Mouse (Mus musculus): ENCODE measurements around the gene Adam23. TPM values are rescaled to one million over a fixed set of nuclear protein-coding genes. Genes with fewer than 3 reads are reported as not detected.

Gene Adam23
- polyA plus RNA-seq, 1 experiment from 2014 or later: 12.6 TPM

GRCm38 (mm10) chr1:63486646-63487045, 41.0 kb downstream of the Adam23 start:
- Histone ChIP-seq H3K27me3 (replicated peaks) (no peaks in the 10 kb centered on the region), H3K9ac (no peak overlapping the region), H3K27ac (no peak overlapping the region), H3K4me2 (replicated peaks) (no peak overlapping the region), H3K36me3 (no peaks in the 10 kb centered on the region), H3K4me1 (no peaks in the 10 kb centered on the region), H3K4me3 (no peak overlapping the region), H3K9me3 (no peaks in the 10 kb centered on the region)
- ATAC-seq (ENCODE audit: low FRiP score, low read depth): no peak
- WGBS: 91% methylated on average over 2 of the region's 2 CpGs

GRCm38 (mm10) chr1:63491001-63491400, 45.3 kb downstream of the Adam23 start:
- H3K27ac ChIP-seq: no peak overlapping the region
- no peaks in the 10 kb centered on the region for H3K9me3 ChIP-seq
- WGBS: 55% methylated on average over 1 of the region's 1 CpGs
- H3K36me3 ChIP-seq: no peaks in the 10 kb centered on the region
- ATAC-seq (ENCODE audit: low FRiP score, low read depth): no peak
- no peaks in the 10 kb centered on the region for H3K4me1 ChIP-seq
- H3K9ac ChIP-seq: no peak overlapping the region
- H3K4me2 ChIP-seq (replicated peaks): no peak overlapping the region
- H3K4me3 ChIP-seq: no peak overlapping the region
- no peaks in the 10 kb centered on the region for H3K27me3 ChIP-seq (replicated peaks)

- WGBS: 77% methylated on average over 5 of the region's 5 CpGs
Measured at GRCm38 (mm10) chr1:63493325-63493724, 47.6 kb downstream of the Adam23 start.

GRCm38 (mm10) chr1:63507386-63507785, 61.7 kb downstream of the Adam23 start:
- no peaks in the 10 kb centered on the region for H3K4me1 ChIP-seq
- no peaks in the 10 kb centered on the region for H3K9me3 ChIP-seq
- H3K27ac ChIP-seq: no peak overlapping the region
- no peak overlapping the region for H3K9ac ChIP-seq
- no peaks in the 10 kb centered on the region for H3K27me3 ChIP-seq (replicated peaks)
- H3K4me2 ChIP-seq (replicated peaks): no peak overlapping the region
- no peaks in the 10 kb centered on the region for H3K36me3 ChIP-seq
- WGBS: 79% methylated on average over 4 of the region's 4 CpGs
- no peak overlapping the region for H3K4me3 ChIP-seq
- no peak for ATAC-seq (ENCODE audit: low FRiP score, low read depth)

More at GRCm38 (mm10) chr1:63493325-63493724, 47.6 kb downstream of the Adam23 start:
- Histone ChIP-seq H3K4me3 (no peak overlapping the region), H3K9me3 (no peaks in the 10 kb centered on the region), H3K4me1 (no peaks in the 10 kb centered on the region), H3K27ac (no peak overlapping the region), H3K27me3 (replicated peaks) (no peaks in the 10 kb centered on the region), H3K4me2 (replicated peaks) (no peak overlapping the region), H3K9ac (no peak overlapping the region), H3K36me3 (no peaks in the 10 kb centered on the region)
- ATAC-seq (ENCODE audit: low FRiP score, low read depth): no peak

- no peak overlapping the region for H3K4me3 ChIP-seq
- no peaks in the 10 kb centered on the region for H3K9me3 ChIP-seq
- no peaks in the 10 kb centered on the region for H3K36me3 ChIP-seq
- no peak for ATAC-seq (ENCODE audit: low FRiP score, low read depth)
- H3K9ac ChIP-seq: no peak overlapping the region
- WGBS: 50% methylated on average over 4 of the region's 4 CpGs
- no peaks in the 10 kb centered on the region for H3K27me3 ChIP-seq (replicated peaks)
- no peak overlapping the region for H3K27ac ChIP-seq
- no peaks in the 10 kb centered on the region for H3K4me1 ChIP-seq
- no peak overlapping the region for H3K4me2 ChIP-seq (replicated peaks)
Measured at GRCm38 (mm10) chr1:63508801-63509200, 63.1 kb downstream of the Adam23 start.

GRCm38 (mm10) chr1:63511416-63511815, 65.7 kb downstream of the Adam23 start:
- Histone ChIP-seq H3K27me3 (replicated peaks) (no peaks in the 10 kb centered on the region), H3K4me3 (no peak overlapping the region), H3K9ac (no peak overlapping the region), H3K4me1 (no peaks in the 10 kb centered on the region), H3K36me3 (no peaks in the 10 kb centered on the region), H3K4me2 (replicated peaks) (no peak overlapping the region), H3K9me3 (no peaks in the 10 kb centered on the region), H3K27ac (no peak overlapping the region)
- WGBS: 69% methylated on average over 3 of the region's 3 CpGs
- no peak for ATAC-seq (ENCODE audit: low FRiP score, low read depth)

GRCm38 (mm10) chr1:63517800-63518199, 72.1 kb downstream of the Adam23 start:
- no peak for ATAC-seq (ENCODE audit: low FRiP score, low read depth)
- H3K36me3 ChIP-seq: no peaks in the 10 kb centered on the region
- no peak overlapping the region for H3K27ac ChIP-seq
- H3K4me1 ChIP-seq: no peaks in the 10 kb centered on the region
- WGBS: 89% methylated on average over 11 of the region's 11 CpGs
- no peaks in the 10 kb centered on the region for H3K9me3 ChIP-seq
- no peak overlapping the region for H3K4me2 ChIP-seq (replicated peaks)
- no peak overlapping the region for H3K9ac ChIP-seq
- H3K4me3 ChIP-seq: no peak overlapping the region
- no peaks in the 10 kb centered on the region for H3K27me3 ChIP-seq (replicated peaks)

GRCm38 (mm10) chr1:63518814-63519213, 73.1 kb downstream of the Adam23 start:
- Histone ChIP-seq H3K4me3 (no peak overlapping the region), H3K4me2 (replicated peaks) (no peak overlapping the region), H3K4me1 (no peaks in the 10 kb centered on the region), H3K36me3 (no peaks in the 10 kb centered on the region), H3K9ac (no peak overlapping the region), H3K27ac (no peak overlapping the region), H3K9me3 (no peaks in the 10 kb centered on the region), H3K27me3 (replicated peaks) (no peaks in the 10 kb centered on the region)
- no peak for ATAC-seq (ENCODE audit: low FRiP score, low read depth)
- 84% methylated on average over 5 of the region's 5 CpGs for WGBS

- H3K9me3 ChIP-seq: no peaks in the 10 kb centered on the region
- no peaks in the 10 kb centered on the region for H3K27me3 ChIP-seq (replicated peaks)
- H3K9ac ChIP-seq: no peak overlapping the region
- H3K4me1 ChIP-seq: peaks cover 5% of the 10 kb centered on the region; the same call in 1 of the 2 replicates
- 92% methylated on average over 9 of the region's 9 CpGs for WGBS
- no peak overlapping the region for H3K4me3 ChIP-seq
- ATAC-seq (ENCODE audit: low FRiP score, low read depth): no peak
- H3K27ac ChIP-seq: no peak overlapping the region
- no peaks in the 10 kb centered on the region for H3K36me3 ChIP-seq
- no peak overlapping the region for H3K4me2 ChIP-seq (replicated peaks)
Measured at GRCm38 (mm10) chr1:63529901-63530300, 84.2 kb downstream of the Adam23 start.

- Histone ChIP-seq H3K27me3 (replicated peaks) (no peaks in the 10 kb centered on the region), H3K4me3 (no peak overlapping the region), H3K27ac (no peak overlapping the region), H3K9ac (no peak overlapping the region), H3K36me3 (no peaks in the 10 kb centered on the region), H3K9me3 (no peaks in the 10 kb centered on the region), H3K4me1 (peaks cover 5% of the 10 kb centered on the region; the same call in 1 of the 2 replicates), H3K4me2 (replicated peaks) (no peak overlapping the region)
- no peak for ATAC-seq (ENCODE audit: low FRiP score, low read depth)
- 54% methylated on average over 6 of the region's 6 CpGs for WGBS
Measured at GRCm38 (mm10) chr1:63534271-63534827, 88.7 kb downstream of the Adam23 start.

- 59% methylated on average over 14 of the region's 14 CpGs for WGBS
- no peak for ATAC-seq (ENCODE audit: low FRiP score, low read depth)
- H3K4me2 ChIP-seq (replicated peaks): no peak overlapping the region
Measured at GRCm38 (mm10) chr1:63539884-63540613, 94.4 kb downstream of the Adam23 start.

GRCm38 (mm10) chr1:63544122-63544521, 98.4 kb downstream of the Adam23 start:
- no peak overlapping the region for H3K9ac ChIP-seq
- no peak overlapping the region for H3K4me3 ChIP-seq
- H3K4me1 ChIP-seq: no peaks in the 10 kb centered on the region
- no peaks in the 10 kb centered on the region for H3K36me3 ChIP-seq
- H3K27me3 ChIP-seq (replicated peaks): no peaks in the 10 kb centered on the region
- no peaks in the 10 kb centered on the region for H3K9me3 ChIP-seq
- 87% methylated on average over 2 of the region's 2 CpGs for WGBS
- no peak for ATAC-seq (ENCODE audit: low FRiP score, low read depth)
- H3K27ac ChIP-seq: no peak overlapping the region
- H3K4me2 ChIP-seq (replicated peaks): no peak overlapping the region

More at GRCm38 (mm10) chr1:63539884-63540613, 94.4 kb downstream of the Adam23 start:
- no peaks in the 10 kb centered on the region for H3K27me3 ChIP-seq (replicated peaks)
- H3K27ac ChIP-seq: no peak overlapping the region
- no peaks in the 10 kb centered on the region for H3K9me3 ChIP-seq
- H3K36me3 ChIP-seq: no peaks in the 10 kb centered on the region
- H3K4me1 ChIP-seq: no peaks in the 10 kb centered on the region
- no peak overlapping the region for H3K9ac ChIP-seq
- H3K4me3 ChIP-seq: no peak overlapping the region

- Histone ChIP-seq H3K27me3 (replicated peaks) (no peaks in the 10 kb centered on the region), H3K27ac (no peak overlapping the region), H3K9ac (peak overlapping the region; percentile 21; the same call in 1 of the 2 replicates), H3K4me3 (no peak overlapping the region), H3K4me1 (no peaks in the 10 kb centered on the region), H3K36me3 (no peaks in the 10 kb centered on the region), H3K9me3 (no peaks in the 10 kb centered on the region), H3K4me2 (replicated peaks) (no peak overlapping the region)
- WGBS: 55% methylated on average over 5 of the region's 5 CpGs
- ATAC-seq (ENCODE audit: low FRiP score, low read depth): no peak
Measured at GRCm38 (mm10) chr1:63553039-63553438, 107.3 kb downstream of the Adam23 start.

Data from neural tube, embryonic 12.5 days (tissue).